Mouse (Mus musculus) hematopoietic stem cell, adult 5-6 weeks (primary cell): ENCODE measurements at regions not wholly inside any gene's neighbourhood (a gene's known extent, or its start where the extent isn't known, plus 50 kb on each side); places are given as distances from the start of the nearest gene placed in this dataset.

Experiments used
- ATAC-seq, 2 experiments: fragments of 125-278 bp in 1 of 2; replicated peaks in 1 of 2; 2 replicates each; pipeline ENCODE4 v1.8.0; 2016 to 2017; ENCODE audit warnings: inconsistent platforms in 2 of 2, mild to moderate bottlenecking in 2 of 2, moderate number of reproducible peaks in 2 of 2, low read depth in 1 of 2, moderate TSS enrichment in 1 of 2; ENCODE audit not compliant: low FRiP score in 2 of 2, poor library complexity in 2 of 2, severe bottlenecking in 2 of 2, insufficient read depth in 1 of 2, low TSS enrichment in 1 of 2

- peak in 1 of 2 experiments; percentile 14; a peak in 2 of 4 replicates for ATAC-seq
Measured at GRCm38 (mm10) chr14:114945744-114946143, 146.3 kb upstream of the Gpc5 start.

GRCm38 (mm10) chr14:114946321-114946720 is 145.7 kb upstream of the Gpc5 start:
- peak; percentile 95 to 96 for ATAC-seq

GRCm38 (mm10) chr14:114948341-114949155 is 143.5 kb upstream of the Gpc5 start:
- peak; percentile 65 for ATAC-seq

GRCm38 (mm10) chr14:114949156-114949496 is 142.9 kb upstream of the Gpc5 start:
- ATAC-seq: peak in 1 of 2 experiments; percentile 5; a peak in 1 of 4 replicates

- no peak for ATAC-seq
Measured at GRCm38 (mm10) chr14:114952280-114952679, 139.7 kb upstream of the Gpc5 start.

- no peak for ATAC-seq
Measured at GRCm38 (mm10) chr14:114953070-114953665, 138.8 kb upstream of the Gpc5 start.

- ATAC-seq: no peak
Measured at GRCm38 (mm10) chr14:114954287-114954686, 137.7 kb upstream of the Gpc5 start.

- ATAC-seq: no peak
Measured at GRCm38 (mm10) chr14:114955572-114955971, 136.4 kb upstream of the Gpc5 start.

- ATAC-seq: no peak
Measured at GRCm38 (mm10) chr14:114960273-114960672, 131.7 kb upstream of the Gpc5 start.

GRCm38 (mm10) chr14:114965941-114966340 is 126.1 kb upstream of the Gpc5 start:
- no peak for ATAC-seq

- ATAC-seq: no peak
Measured at GRCm38 (mm10) chr14:114969020-114969419, 123.0 kb upstream of the Gpc5 start.

GRCm38 (mm10) chr14:114981120-114981519 is 110.9 kb upstream of the Gpc5 start:
- peak; percentile 46 to 48; a peak in 2 of 4 replicates for ATAC-seq

- no peak for ATAC-seq
Measured at GRCm38 (mm10) chr14:115003223-115003622, 88.8 kb upstream of the Gpc5 start.

GRCm38 (mm10) chr14:115004733-115005405 is 87.1 kb upstream of the Gpc5 start:
- peak; percentile 27 to 53; a peak in 2 of 4 replicates for ATAC-seq

GRCm38 (mm10) chr14:115010877-115011276 is 81.1 kb upstream of the Gpc5 start:
- no peak for ATAC-seq

GRCm38 (mm10) chr14:115015299-115015698 is 76.7 kb upstream of the Gpc5 start:
- ATAC-seq: peak; percentile 56 to 59

- peak; percentile 99 to 100 for ATAC-seq
Measured at GRCm38 (mm10) chr14:115017410-115018153, 74.4 kb upstream of the Gpc5 start.

- ATAC-seq: no peak
Measured at GRCm38 (mm10) chr14:115028011-115028410, 64.0 kb upstream of the Gpc5 start.
